Mouse (Mus musculus) midbrain, embryonic 12.5 days (tissue): ENCODE data around the gene Bckdk. TPM values are rescaled to one million over a fixed set of nuclear protein-coding genes. Genes with fewer than 3 reads are reported as not detected.

Experiments
- ATAC-seq: fragments of 200-750 bp; cut with Nextera tagmentation; 2 replicates; pipeline ENCODE4 v1.8.0; 2017; ENCODE audit warnings: low read depth, moderate TSS enrichment, moderate library complexity; ENCODE audit not compliant: low FRiP score
- H3K27ac ChIP-seq: fragments of 300-500 bp; sonication (generic); replicated peaks from 2 replicates; pipeline ENCODE4 v1.5.1; 2016; ENCODE audit warnings: mild to moderate bottlenecking
- H3K27me3 ChIP-seq: fragments of 300-500 bp; sonication (generic); 2 replicates; pipeline ENCODE4 v1.6.1; 2016; ENCODE audit warnings: mild to moderate bottlenecking
- H3K36me3 ChIP-seq: fragments of 300-500 bp; sonication (generic); 2 replicates; pipeline ENCODE4 v1.6.1; 2016
- H3K4me1 ChIP-seq: fragments of 300-500 bp; sonication (generic); 2 replicates; pipeline ENCODE4 v1.6.1; 2016
- H3K4me2 ChIP-seq: fragments of 300-500 bp; sonication (generic); replicated peaks from 2 replicates; pipeline ENCODE4 v1.6.1; 2016; ENCODE audit warnings: mild to moderate bottlenecking, moderate library complexity
- H3K4me3 ChIP-seq: fragments of 300-500 bp; sonication (generic); 2 replicates; pipeline ENCODE4 v1.5.1; 2016; ENCODE audit warnings: mild to moderate bottlenecking
- H3K9ac ChIP-seq: fragments of 300-500 bp; sonication (generic); replicated peaks from 2 replicates; pipeline ENCODE4 v1.6.1; 2016; ENCODE audit warnings: mild to moderate bottlenecking, moderate library complexity
- H3K9me3 ChIP-seq: fragments of 300-500 bp; sonication (generic); 2 replicates; pipeline ENCODE4 v1.6.1; 2016; ENCODE audit warnings: mild to moderate bottlenecking
- WGBS: fragments of 180-500 bp; shearing (Covaris S2); methylation state at CpG from one replicate; pipeline ENCODE4 v1.1.7; 2016; 5-methylcytosine and 5-hydroxymethylcytosine counted together
- polyA plus RNA-seq: library from polyadenylated mRNA; unstranded; fragments of >200 nt; fragmentation: Nextera tagmentation; extraction: Ambion mirVana; gene quantifications from 2 replicates; pipeline ENCODE4 v1.2.1, GENCODE M21; 2016

Gene Bckdk
- polyA plus RNA-seq, 1 experiment from 2014 or later = 83.7 TPM

GRCm38 (mm10) chr7:127923714-127924113 lies 19.8 kb downstream of the Bckdk start:
- ATAC-seq = no peak
- no peak overlapping the region for H3K27ac ChIP-seq
- H3K36me3 ChIP-seq = peaks cover 52% of the 10 kb centered on the region
- peaks cover 14% of the 10 kb centered on the region for H3K27me3 ChIP-seq
- H3K4me2 ChIP-seq = no peak overlapping the region
- no peak overlapping the region for H3K4me3 ChIP-seq
- H3K9ac ChIP-seq = no peak overlapping the region
- H3K4me1 ChIP-seq = no peaks in the 10 kb centered on the region
- no peaks in the 10 kb centered on the region for H3K9me3 ChIP-seq
- WGBS = 88% methylated on average over 5 of the region's 5 CpGs

- Histone ChIP-seq H3K4me2 (no peak overlapping the region), H3K36me3 (peaks cover 52% of the 10 kb centered on the region), H3K9me3 (no peaks in the 10 kb centered on the region), H3K4me1 (0 out of 2 replicates have a peak, but pooled peaks cover 4% of the 10 kb centered on the region), H3K4me3 (no peak overlapping the region), H3K27ac (no peak overlapping the region), H3K9ac (0 out of 2 replicates have a peak overlapping the region, but pooled peaks have one; percentile 4), H3K27me3 (peaks cover 30% of the 10 kb centered on the region)
- ATAC-seq = no peak
- 59% methylated on average over 5 of the region's 5 CpGs for WGBS
These were observed 21.4 kb downstream of the Bckdk start for GRCm38 (mm10) chr7:127925252-127925651.

GRCm38 (mm10) chr7:127926066-127926465 lies 22.2 kb downstream of the Bckdk start:
- no peak overlapping the region for H3K9ac ChIP-seq
- H3K9me3 ChIP-seq = no peaks in the 10 kb centered on the region
- no peak overlapping the region for H3K27ac ChIP-seq
- no peak overlapping the region for H3K4me2 ChIP-seq
- WGBS = 94% methylated on average over 8 of the region's 8 CpGs
- no peak for ATAC-seq
- peaks cover 32% of the 10 kb centered on the region for H3K27me3 ChIP-seq
- no peak overlapping the region for H3K4me3 ChIP-seq
- H3K36me3 ChIP-seq = peaks cover 52% of the 10 kb centered on the region
- H3K4me1 ChIP-seq = 0 out of 2 replicates have a peak, but pooled peaks cover 5% of the 10 kb centered on the region

GRCm38 (mm10) chr7:127926846-127927245 lies 23.0 kb downstream of the Bckdk start:
- H3K4me2 ChIP-seq = no peak overlapping the region
- WGBS = 91% methylated on average over 11 of the region's 11 CpGs
- H3K9me3 ChIP-seq = no peaks in the 10 kb centered on the region
- ATAC-seq = no peak
- H3K27me3 ChIP-seq = peaks cover 35% of the 10 kb centered on the region
- peaks cover 47% of the 10 kb centered on the region for H3K36me3 ChIP-seq
- no peak overlapping the region for H3K9ac ChIP-seq
- no peak overlapping the region for H3K4me3 ChIP-seq
- H3K4me1 ChIP-seq = peaks cover 6% of the 10 kb centered on the region; the same call in 1 of the 2 replicates
- no peak overlapping the region for H3K27ac ChIP-seq

GRCm38 (mm10) chr7:127927726-127928125 lies 23.8 kb downstream of the Bckdk start:
- Histone ChIP-seq H3K4me3 (no peak overlapping the region), H3K27ac (no peak overlapping the region), H3K4me1 (peaks cover 11% of the 10 kb centered on the region; the same call in 1 of the 2 replicates), H3K36me3 (peaks cover 38% of the 10 kb centered on the region), H3K27me3 (peaks cover 35% of the 10 kb centered on the region), H3K9ac (no peak overlapping the region), H3K4me2 (no peak overlapping the region), H3K9me3 (no peaks in the 10 kb centered on the region)
- WGBS = 80% methylated on average over 11 of the region's 11 CpGs
- no peak for ATAC-seq

GRCm38 (mm10) chr7:127928596-127928995 lies 24.7 kb downstream of the Bckdk start:
- peaks cover 35% of the 10 kb centered on the region for H3K27me3 ChIP-seq
- ATAC-seq = no peak
- WGBS = 58% methylated on average over 5 of the region's 5 CpGs
- no peak overlapping the region for H3K4me2 ChIP-seq
- peaks cover 11% of the 10 kb centered on the region; the same call in 1 of the 2 replicates for H3K4me1 ChIP-seq
- no peak overlapping the region for H3K27ac ChIP-seq
- no peak overlapping the region for H3K9ac ChIP-seq
- peaks cover 31% of the 10 kb centered on the region for H3K36me3 ChIP-seq
- no peak overlapping the region for H3K4me3 ChIP-seq
- no peaks in the 10 kb centered on the region for H3K9me3 ChIP-seq

GRCm38 (mm10) chr7:127929923-127930322 lies 26.0 kb downstream of the Bckdk start, which contains the start of gene Prss8:
TSS of gene Prss8 (minus strand) at chr7:127930104.
- Histone ChIP-seq H3K4me2 (0 out of 2 replicates have a peak within 1 kb of the TSS, but pooled peaks have one; percentile 7), H3K9me3 (no peaks in the 10 kb centered on the region), H3K4me3 (no peak within 1 kb of the TSS), H3K27ac (no peak within 1 kb of the TSS), H3K36me3 (peaks cover 18% of the 10 kb centered on the region), H3K4me1 (peaks cover 16% of the 10 kb centered on the region; the same call in 1 of the 2 replicates), H3K9ac (no peak within 1 kb of the TSS; the same call in 1 of the 2 replicates), H3K27me3 (peaks cover 35% of the 10 kb centered on the region)
- WGBS = 25% methylated on average over 6 of the region's 6 CpGs
- no peak for ATAC-seq

GRCm38 (mm10) chr7:127930636-127931035 lies 26.8 kb downstream of the Bckdk start:
- Histone ChIP-seq H3K4me2 (no peak overlapping the region), H3K9ac (no peak overlapping the region), H3K27me3 (peaks cover 35% of the 10 kb centered on the region), H3K4me3 (no peak overlapping the region), H3K4me1 (peaks cover 17% of the 10 kb centered on the region; the same call in 1 of the 2 replicates), H3K9me3 (no peaks in the 10 kb centered on the region), H3K36me3 (peaks cover 11% of the 10 kb centered on the region), H3K27ac (no peak overlapping the region)
- WGBS = 85% methylated on average over 5 of the region's 5 CpGs
- no peak for ATAC-seq

GRCm38 (mm10) chr7:127931351-127932135 lies 27.7 kb downstream of the Bckdk start:
- Histone ChIP-seq H3K27me3 (peaks cover 40% of the 10 kb centered on the region), H3K36me3 (peaks cover 2% of the 10 kb centered on the region; the same call in 1 of the 2 replicates), H3K4me2 (no peak overlapping the region), H3K4me1 (peaks cover 22% of the 10 kb centered on the region), H3K27ac (no peak overlapping the region), H3K4me3 (no peak overlapping the region), H3K9me3 (no peaks in the 10 kb centered on the region), H3K9ac (no peak overlapping the region)
- 32% methylated on average over 13 of the region's 13 CpGs for WGBS
- no peak for ATAC-seq

GRCm38 (mm10) chr7:127932273-127933031 lies 28.6 kb downstream of the Bckdk start:
- Histone ChIP-seq H3K4me2 (no peak overlapping the region), H3K9ac (no peak overlapping the region), H3K4me3 (no peak overlapping the region), H3K4me1 (peaks cover 22% of the 10 kb centered on the region), H3K9me3 (no peaks in the 10 kb centered on the region), H3K36me3 (no peaks in the 10 kb centered on the region), H3K27ac (no peak overlapping the region), H3K27me3 (peaks cover 40% of the 10 kb centered on the region)
- ATAC-seq = no peak
- 11% methylated on average over 13 of the region's 13 CpGs for WGBS

GRCm38 (mm10) chr7:127934075-127934474 lies 30.2 kb downstream of the Bckdk start:
- Histone ChIP-seq H3K9ac (no peak overlapping the region), H3K4me3 (no peak overlapping the region), H3K4me1 (peaks cover 22% of the 10 kb centered on the region), H3K27me3 (peaks cover 24% of the 10 kb centered on the region), H3K9me3 (no peaks in the 10 kb centered on the region), H3K36me3 (no peaks in the 10 kb centered on the region), H3K4me2 (no peak overlapping the region), H3K27ac (no peak overlapping the region)
- no peak for ATAC-seq
- 92% methylated on average over 5 of the region's 5 CpGs for WGBS
